Mouse (Mus musculus): ENCODE data around the gene AU022252.
"Not testable (repeated sequence)": the region's sequence is repeated elsewhere in the genome, so short reads cannot be mapped to it uniquely, and the experiment has no call there.

The AU022252 gene

DNA sequence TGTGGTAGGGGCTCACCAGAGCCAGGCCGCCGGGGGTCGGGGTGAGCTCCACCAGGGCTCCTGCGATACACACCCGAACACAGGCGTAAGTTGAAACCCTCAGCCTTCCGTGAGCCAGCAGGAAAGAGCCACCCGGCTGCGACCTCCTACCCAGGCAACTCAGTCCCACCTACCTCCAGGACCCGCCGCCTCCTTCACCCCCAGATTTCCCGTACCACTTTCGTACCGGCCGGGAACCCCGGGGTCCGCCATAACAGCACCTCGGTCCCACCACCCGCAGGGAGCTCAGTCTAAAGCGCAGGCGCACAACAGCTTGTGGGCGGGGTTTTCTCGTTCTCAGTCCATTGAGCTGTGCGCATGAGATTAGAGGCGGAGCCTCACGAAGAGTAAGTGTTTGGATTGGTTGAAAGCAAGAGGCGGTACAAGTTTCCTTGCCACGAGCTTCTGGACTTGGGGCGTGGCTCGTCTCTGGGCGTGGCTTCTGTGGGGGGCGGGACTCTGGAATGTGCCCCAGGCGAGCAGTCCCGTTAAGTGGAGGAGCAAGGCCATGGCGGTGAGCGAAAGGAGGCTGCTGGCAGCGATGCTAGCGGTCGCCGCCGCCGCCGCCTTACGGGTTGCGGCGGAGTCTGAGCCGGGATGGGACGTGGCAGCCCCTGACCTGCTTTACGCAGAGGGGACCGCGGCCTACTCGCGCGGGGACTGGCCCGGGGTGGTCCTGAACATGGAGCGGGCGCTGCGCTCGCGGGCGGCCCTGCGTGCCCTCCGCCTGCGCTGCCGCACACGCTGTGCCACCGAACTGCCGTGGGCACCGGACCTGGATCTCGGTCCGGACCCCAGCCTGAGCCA lies at the start of gene AU022252, which contains the start of gene P3h1:
AU022252 (minus strand) TSS at position 303 of the 846 bp plus-strand sequence.
P3h1 (plus strand) TSS at position 506 of the 846 bp plus-strand sequence.
- peak; percentile 99 for DNase-seq

DNA sequence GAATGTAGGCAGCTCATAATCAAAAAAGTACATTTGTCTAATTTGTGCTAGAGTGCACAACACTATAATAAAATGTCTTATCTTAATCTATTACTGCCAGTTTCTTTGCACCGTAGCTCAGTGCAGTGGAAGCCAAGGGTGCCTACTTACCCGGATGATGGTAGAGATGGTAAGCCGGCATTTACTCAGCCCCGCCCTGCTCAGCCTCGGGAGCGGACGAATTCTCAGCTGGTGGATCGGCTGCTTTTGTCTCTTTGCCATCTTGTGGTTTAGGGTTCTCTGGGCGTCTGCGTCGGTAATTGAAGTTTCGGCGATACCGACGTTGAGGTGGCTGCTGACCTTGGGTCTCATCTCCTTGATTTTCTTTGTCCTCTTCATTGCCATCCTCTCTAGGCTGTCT lies 46.3 kb upstream of the AU022252 start:
- not testable (repeated sequence) for DNase-seq

DNA sequence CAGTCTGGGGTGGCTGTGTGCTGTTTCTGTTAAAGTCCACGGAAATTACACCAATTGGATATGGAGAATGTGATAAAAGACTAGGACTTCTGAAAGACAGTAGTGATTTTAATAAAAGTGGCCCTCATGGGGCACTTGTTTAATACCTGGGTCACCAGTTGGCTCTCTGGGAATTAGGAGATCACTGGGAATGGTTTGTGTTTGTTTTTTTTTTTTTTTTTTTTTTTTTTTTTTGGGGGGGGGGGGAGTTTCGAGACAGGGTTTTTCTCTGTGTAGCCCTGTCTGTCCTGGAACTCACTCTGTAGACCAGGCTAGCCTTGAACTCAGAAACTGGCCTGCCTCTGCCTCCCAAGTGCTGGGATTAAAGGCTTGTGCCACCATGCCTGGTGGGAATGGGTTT lies 43.2 kb upstream of the AU022252 start:
- DNase-seq: no peak

DNA sequence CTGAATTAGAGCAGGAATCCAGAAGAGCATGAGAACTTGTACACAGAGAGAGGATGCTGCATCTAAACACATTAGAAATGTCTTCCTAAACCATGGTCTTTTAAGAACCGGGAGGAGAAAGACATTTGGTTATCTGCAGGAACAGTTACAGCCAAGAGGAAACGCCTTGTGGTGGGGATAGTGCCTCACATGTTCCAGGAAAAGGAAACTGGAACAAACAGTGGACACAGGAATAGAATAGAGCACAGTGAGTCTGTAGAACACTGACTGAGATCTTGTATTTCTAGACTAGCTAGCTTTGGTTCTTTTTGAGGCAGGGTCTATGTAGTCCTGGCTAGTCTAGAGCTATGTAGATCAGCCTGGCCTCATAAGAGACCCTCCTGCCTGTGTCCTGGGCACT lies 42.7 kb upstream of the AU022252 start:
- no peak for DNase-seq

DNA sequence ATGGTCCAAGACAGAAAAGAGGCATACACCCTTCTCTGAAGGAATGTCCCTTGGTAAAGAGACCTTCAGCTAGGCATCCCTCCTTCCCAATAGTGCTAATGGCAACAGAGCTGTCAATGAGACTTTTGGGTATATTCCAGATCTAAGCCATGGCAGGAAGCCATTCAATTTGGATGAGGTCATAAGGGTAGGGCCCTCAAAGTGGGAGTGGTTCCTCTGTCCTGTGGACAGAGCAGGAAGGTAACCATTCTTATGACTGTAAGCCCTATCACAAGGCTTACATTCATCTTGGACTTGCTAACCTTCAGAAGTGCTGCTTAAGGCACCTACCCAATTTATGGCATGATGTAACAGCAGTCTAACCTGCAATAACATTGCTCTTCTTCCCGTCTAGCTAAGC lies 42.1 kb upstream of the AU022252 start:
- no peak for DNase-seq

DNA sequence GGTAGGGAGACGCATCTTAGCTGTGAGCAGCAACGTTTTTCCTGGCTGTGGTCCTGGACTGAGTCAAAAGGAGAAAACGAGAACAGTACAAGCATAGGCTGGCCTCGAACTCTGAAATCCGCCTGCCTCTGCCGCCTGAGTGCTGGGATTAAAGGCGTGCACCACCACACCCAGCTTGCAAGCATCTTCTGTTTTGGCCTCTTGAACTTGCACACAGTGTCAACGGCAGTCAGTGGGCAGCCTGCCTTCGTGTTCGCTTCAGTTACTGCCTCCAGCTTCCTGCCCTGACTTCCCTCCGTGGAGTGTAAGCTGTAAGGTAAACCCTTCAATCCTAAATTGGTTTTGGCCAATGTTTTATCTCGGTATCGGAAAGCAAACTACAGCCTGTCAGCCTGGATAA lies 34.1 kb upstream of the AU022252 start:
- no peak for DNase-seq

DNA sequence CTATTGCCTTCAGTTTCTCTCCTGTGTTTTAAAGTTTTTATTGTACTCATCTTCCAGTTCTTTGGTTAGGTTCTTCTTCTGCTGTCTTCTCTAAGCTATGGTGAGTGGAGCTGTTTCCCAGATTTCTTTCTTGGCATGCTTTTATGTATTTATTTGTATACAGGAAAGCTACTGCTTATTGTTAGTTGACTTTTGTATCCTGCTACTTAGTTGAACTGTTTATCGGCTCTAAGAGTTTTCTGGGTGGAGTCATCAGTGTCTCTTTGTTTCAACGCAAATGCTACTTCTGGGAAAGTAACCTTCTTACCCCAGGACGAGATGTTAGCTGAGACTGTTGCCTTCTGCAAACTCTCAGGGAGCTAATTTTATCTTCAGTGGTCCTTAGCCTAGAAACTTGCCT lies 30.9 kb upstream of the AU022252 start:
- no peak for DNase-seq

DNA sequence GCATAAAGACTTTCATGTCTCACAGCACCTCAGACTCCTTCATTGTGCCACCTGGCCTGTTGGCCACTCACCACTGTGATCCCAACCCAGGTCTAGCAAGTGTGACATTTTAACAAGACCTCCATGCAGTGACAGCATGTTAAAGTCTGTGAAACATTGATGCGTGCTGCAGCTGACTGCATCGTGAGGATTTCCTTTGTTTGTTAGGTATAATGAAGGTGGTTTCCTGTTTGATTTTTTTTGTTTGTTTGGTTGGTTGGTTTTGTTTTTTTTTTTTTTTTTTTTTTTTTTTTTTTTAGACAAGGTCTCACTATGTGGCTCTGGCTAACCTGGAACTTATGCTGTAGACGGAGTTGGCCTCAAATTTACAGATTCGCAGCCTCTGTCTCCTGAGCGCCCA lies 30.0 kb upstream of the AU022252 start:
- no peak for DNase-seq

DNA sequence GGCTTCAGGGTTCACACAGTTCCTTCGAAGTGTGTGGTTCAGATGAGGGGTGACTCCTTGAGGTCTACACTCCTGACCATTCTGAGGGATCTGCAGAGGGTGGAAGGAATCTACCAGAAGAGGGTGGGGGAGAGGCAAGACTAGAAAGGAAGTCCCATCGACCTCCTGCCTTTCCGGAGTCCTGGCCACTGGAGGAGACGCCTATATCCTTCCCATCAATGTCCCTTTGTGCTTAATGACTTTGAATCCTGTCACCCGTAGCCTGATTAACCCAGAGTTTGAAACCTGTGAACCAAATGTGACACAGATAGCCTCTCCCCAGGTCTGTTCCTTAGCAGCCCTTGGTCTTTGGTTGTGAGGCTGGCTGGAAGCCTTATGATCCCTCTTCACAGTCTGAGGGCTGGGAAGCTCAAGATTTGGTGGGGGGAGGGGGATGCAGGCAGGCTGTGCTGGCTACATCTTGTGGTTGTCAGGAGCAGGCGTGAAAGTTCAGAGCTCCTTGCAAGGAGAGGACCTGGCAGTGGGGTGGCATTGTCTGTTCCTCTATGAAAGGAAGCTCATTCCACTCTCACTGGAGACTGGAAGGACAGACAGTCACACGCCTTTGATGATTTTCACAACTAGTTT lies 28.7 kb upstream of the AU022252 start:
- DNase-seq: no peak

DNA sequence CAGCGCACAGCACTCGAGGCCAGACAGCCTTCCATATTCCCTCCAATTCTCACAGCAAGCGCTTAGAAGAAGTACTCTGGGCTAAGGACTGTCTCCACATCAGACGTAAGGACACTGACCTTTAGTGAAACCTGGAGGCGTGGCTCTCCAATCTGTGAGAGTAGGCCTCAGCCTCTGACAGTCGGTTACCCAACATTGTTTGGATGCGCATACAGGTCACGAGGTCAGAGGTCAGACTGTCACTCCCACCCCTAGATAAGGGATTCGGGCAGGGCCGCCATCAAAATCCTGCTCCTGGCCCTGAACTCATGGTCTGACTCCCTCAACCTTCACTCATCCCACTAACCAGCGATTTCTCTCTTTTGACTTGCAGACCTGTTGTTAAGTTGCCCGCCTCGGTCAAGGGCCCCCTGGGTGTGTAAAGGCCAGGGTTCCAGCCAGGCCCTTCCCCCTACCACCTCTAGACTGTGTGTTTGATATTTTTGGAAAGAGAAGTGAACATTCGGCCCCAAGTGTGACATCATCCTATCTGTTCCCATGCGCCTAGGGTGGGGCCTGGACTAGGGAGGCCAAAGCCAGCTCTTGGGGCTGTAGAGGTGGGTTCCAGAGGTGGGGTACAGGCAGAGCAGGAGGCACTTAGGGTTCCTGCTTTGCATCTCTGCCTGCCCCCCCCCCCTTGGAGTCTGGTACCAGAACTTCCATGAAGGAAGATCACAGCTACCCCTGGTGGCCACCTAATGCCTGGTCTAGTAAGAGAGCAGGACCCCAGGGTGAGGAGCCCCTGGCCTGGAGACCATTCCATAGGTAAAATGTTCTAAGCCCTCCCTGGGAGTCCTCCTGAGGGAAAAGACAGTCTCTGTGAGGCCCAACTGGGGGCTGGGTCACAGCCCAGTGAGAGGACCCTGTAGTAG lies 27.1 kb upstream of the AU022252 start:
- DNase-seq: no peak

DNA sequence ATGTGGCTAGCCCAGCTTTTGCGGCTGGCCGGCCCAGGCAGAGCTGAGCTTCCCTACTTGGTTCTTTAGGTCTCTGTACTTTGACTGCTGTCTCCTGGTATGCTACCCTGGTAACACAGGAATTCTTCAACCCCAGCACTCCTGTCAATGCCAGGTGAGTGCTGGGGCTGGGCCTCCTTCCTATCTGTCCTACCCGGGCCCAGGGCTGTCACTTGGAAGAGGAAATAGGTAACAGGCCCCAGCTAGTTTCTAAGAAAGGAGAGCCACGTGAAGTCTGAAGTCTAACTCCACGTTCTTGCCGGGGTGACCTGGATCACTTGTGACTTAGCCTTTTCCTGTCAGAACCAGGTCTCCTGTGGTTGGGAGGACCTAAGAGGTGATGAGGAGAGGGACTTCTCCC lies 24.6 kb upstream of the AU022252 start:
- DNase-seq: peak; percentile 49

DNA sequence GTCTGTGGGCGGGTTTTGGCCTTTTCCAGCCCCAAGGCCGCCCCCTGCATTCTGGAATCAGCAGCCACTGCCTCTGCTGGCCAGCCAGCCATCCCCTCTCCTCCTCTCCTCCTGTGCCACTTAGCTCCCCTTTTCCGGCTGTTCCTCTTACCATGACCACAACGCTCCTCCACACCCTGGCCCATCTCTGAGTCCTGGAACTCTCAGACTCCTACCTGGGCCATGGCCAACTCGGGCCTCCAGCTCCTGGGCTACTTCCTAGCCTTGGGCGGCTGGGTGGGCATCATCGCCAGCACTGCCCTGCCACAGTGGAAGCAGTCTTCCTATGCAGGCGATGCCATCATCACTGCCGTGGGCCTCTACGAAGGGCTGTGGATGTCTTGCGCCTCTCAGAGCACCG lies 22.8 kb upstream of the AU022252 start, which contains the start of gene Cldn19:
Cldn19 (plus strand) TSS at position 64 of the 400 bp plus-strand sequence.
- no peak for DNase-seq

DNA sequence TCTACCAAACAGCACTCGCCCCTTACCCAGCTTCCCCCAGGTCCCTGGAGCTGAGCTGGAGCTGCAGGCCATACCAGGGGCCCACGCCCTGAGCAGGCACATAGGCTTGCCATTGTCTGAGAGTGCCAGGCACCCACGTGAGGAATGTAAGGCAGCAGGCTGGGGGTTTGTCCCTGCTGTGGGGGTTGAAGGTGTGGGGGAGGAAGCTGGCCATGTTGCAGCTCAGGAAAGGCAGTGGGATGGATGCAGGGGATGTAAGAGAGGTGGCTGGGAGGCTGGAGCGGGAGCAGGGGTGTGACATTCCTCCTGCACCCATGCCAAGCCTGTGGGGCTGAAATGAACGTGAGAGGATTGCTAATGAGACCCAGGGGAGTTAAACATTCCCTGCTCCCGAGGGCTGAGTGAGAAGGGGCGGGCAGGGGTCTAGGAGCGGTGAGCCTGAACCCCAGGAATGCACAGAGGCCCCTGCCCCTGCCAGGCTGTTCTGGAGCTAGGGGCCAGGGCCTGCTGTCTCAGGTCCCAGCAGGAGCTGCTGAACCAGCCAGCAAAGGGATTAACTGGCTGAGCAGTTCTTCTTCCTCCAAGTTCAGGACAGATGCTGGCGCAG lies 21.6 kb upstream of the AU022252 start:
- DNase-seq: peak; percentile 83

DNA sequence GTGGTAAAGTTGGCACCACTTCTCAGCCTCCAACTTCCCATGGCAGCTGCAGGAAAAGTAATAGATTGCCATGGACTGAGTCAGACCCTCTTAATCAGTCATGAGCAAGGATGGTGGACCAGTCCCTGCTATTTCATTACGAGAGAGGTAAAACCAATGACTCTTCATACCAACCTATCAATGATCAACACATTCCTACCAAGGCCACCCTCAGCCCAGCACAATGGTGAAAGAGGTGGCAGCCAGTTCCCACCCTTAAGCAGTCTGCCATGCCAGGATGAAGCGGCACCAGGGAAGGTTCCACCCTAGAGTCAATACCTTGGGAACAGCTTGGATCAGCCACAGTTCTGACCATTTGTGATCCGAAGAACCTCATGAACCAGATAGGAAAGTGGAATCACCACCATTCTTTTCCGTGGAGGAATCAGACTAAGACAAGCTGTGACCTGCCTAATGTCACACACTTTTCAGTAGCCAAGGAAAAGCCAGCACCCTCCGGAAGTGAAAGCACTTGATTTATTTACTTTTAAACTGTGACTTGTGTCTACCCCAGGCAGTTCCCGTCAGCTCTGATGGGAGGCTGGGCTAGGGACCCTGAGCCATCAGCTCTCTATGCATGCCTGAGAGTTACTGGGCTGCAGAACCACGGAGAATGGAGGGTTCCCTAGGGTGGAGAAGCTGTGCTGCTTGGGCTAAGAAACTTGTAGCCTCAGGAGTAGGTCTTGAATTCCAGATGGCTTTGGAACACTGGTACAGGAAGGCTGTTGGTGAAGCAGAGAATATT lies 19.7 kb upstream of the AU022252 start:
- peak; percentile 55 for DNase-seq

DNA sequence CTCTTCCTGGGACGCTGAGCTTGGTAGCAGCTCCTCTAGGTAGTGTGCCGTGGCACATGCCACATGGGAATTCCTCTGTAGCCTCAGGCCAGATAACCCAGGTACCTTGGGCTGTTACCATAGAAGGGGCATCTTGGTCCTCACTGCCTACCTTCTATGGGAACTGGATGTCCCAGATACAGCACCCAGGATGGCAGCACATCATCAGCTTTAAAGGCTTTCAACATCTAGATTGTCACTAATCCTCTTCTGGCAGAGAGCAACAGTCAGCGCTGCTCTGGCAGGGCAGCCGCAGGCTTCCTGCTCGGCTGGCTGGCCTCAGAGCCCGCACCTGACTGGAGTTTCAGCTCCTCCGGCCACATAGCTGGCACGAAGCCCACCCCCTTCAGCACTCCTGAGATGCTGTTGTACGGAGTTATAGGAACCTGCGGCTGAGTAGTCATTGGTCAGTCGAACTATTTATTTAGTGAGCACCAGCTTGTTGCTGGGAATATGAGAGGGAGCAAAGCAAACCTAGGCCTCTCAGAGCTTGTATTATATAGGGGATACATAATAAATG lies 16.0 kb upstream of the AU022252 start:
- no peak for DNase-seq

DNA sequence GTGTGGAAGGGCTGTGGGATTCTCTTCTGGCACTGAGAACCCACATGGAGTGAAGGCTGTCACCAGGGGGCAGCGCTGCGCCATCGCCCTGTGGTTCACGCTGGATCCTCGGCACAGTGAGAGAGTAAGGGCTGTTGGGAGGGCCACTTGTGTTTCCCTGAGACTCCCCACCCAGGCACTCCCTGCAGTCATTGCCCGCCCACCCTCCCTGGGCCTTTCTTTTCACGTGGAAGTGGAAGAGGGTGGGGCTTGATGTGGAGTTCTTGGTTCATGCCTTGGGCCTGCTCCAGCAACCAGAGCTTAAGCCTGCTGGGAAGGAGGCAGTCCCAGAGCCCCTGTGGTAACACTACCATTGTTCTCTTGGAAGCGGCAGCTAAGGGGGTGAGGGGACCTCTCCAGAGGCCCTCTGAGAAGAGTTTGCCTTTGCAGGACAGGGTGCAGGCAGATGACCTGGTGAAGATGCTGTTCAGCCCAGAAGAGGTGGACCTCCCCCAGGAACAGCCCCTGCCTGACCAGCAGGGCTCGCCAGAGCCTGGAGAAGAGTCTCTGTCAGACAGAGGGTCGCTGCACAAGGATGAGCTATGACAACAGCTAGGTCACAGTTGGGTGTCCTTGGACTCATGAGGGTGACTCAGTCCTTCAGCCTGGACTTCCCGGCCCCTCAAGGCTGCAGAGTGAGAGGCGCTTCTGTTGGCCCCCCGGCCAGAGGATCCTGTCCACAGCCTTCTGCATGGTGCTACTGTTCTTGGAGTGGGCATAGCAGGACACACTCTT lies 15.1 kb upstream of the AU022252 start:
- peak; percentile 67 for DNase-seq

DNA sequence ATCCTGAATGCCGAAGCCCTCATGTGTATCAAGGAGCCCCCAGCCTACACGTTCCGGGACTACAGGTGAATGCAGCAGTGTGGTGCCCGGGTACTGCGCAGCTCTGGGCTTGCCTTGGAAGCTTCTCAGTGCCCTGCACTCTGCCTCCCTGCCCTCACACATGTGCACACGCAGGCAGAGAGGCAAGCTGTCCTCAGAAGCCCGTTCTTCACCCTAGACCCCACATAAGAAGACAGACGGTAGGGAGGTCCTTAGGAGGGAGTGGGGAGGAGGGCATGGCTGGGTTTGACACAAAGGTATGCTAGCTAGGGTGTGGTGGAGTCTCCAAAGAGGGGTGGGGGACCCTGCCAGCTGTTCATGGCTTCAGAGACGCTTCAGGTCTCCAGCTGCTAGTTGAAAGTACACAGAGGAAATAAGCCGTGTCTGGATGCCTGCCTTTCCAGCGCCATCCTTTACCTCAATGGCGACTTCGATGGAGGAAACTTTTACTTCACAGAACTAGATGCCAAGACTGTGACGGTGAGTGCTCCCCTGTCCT lies 14.2 kb upstream of the AU022252 start:
- no peak for DNase-seq

DNA sequence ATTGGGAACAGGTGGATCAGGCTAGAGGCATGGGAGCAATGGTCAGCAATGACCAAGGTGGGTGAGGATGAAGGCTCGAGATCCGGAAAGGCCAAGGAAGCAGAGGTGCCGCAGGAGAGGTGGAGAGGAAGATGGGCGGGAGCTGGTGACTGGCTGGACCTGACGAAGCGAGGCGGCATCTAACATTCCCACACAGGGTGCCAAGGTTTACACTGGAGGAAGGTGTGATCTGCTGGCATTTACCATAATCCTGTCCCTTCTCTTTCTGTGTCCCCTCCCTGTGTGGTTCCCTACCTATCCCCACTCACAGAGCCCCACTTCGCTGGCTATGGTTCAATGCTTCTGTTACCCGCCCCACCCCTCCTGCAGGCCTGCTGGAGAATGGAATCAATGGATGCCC lies 13.4 kb upstream of the AU022252 start:
- DNase-seq: no peak

DNA sequence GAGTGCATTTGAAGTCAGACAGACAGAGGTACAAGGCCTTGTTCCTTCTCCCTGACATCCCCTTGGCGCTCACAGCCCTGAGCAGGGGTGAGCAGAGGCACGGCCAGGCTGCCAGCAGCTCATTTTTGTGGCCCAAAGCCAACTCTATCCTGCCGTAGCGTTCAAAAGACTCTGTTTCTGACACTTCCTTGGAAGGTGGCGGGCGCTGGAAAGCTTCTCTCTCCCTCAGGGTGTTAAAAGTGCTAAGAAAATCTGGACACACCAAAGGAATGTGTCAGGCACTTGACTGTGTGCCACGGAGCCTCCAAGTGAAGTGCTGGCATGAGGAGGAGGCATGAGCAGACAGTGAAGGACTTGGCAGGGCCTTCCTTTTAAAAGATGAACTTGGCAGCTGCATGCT lies 13.0 kb upstream of the AU022252 start:
- DNase-seq: peak; percentile 49

DNA sequence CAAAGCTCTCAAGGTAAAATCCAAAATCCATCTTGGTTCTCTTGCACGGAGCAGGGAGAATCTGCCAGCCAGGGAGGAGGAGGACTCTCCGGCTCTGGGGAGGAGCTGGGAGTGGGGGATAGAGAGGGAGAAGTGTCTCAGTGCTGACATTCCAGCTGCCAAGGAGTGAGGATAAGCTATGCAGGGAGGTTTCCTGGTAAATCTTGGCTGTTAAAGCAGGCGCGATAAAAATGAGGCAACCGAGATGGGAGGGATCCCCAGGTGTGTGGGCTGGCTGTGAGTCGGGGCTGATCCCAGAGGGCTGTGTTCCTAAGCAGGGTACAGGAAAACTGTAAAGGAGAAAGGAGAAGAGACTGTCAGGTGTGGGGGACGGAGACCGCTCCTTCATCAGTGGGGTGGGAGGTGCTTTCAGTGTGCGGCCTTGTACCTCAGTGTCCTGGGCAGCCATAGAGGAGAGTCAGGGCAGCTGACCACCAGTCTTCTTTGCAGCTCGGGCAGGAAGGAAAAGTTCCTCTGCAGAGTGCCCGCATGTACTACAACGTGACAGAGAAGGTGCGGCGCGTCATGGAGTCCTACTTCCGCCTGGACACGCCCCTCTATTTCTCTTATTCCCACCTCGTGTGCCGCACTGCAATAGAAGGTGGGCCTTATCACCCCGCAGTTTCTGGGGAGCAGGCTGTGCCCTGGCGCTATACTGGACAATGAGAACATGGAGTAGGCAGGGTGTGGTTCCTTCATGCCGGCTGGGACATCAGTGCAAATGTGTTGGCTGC lies 12.1 kb upstream of the AU022252 start:
- no peak for DNase-seq

Measured in kidney, adult 11 months (tissue).